Mouse (Mus musculus) CH12.LX (cell line): ENCODE data around the gene Snrpd3. TPM values are rescaled to one million over a fixed set of nuclear protein-coding genes. Genes with fewer than 3 reads are reported as not detected.

Experiments
- DNase-seq: peaks from one replicate; pipeline ENCODE4 v3.0.0-alpha.2; 2013; ENCODE audit errors: extremely low read depth
- H3K27ac ChIP-seq: 2 replicates; pipeline ENCODE4 v1.5.1; 2012; ENCODE audit warnings: low read depth, mild to moderate bottlenecking, control low read depth, moderate library complexity; ENCODE audit not compliant: insufficient read depth
- H3K27me3 ChIP-seq: replicated peaks from 2 replicates; pipeline ENCODE3; 2012; ENCODE audit warnings: inconsistent platforms
- H3K36me3 ChIP-seq, 2 experiments: replicated peaks in 1 of 2; 2 replicates each; pipeline versions ENCODE3 to v1.6.1; 2012; ENCODE audit warnings: inconsistent platforms in 1 of 2, low read length in 1 of 2, mild to moderate bottlenecking in 1 of 2, mixed read lengths in 1 of 2, moderate library complexity in 1 of 2; ENCODE audit not compliant: control insufficient read depth in 1 of 2, insufficient read depth in 1 of 2
- H3K4me1 ChIP-seq, 2 experiments: 2 replicates each; pipeline ENCODE4 v1.6.1; 2012; ENCODE audit warnings: inconsistent platforms in 1 of 2, moderate library complexity in 1 of 2; ENCODE audit not compliant: insufficient read depth in 2 of 2, control insufficient read depth in 1 of 2
- H3K4me2 ChIP-seq: 2 replicates; pipeline ENCODE4 v1.6.1; 2012; ENCODE audit warnings: low read depth, mild to moderate bottlenecking, control low read depth; ENCODE audit not compliant: poor library complexity, insufficient read depth, severe bottlenecking
- H3K4me3 ChIP-seq, 3 experiments: fragments of 150-350 bp in 1 of 3; sonication (generic) in 1 of 3; replicated peaks in 1 of 3; 2 replicates each; pipeline versions ENCODE3 to v1.5.1; 2011 to 2012; ENCODE audit warnings: low read depth in 2 of 3, low read length in 2 of 3, mild to moderate bottlenecking in 2 of 3, moderate library complexity in 2 of 3, control low read depth in 1 of 3, improper control_type of control experiment in 1 of 3, inconsistent platforms in 1 of 3, mixed read lengths in 1 of 3; ENCODE audit not compliant: poor library complexity in 1 of 3
- H3K79me2 ChIP-seq: replicated peaks from 2 replicates; pipeline ENCODE4 v1.6.1; 2012; ENCODE audit warnings: mild to moderate bottlenecking, moderate library complexity; ENCODE audit not compliant: control insufficient read depth, poor library complexity, insufficient read depth, severe bottlenecking; ENCODE audit errors: extremely low read depth
- H3K9ac ChIP-seq: 2 replicates; pipeline ENCODE4 v1.6.1; 2012; ENCODE audit warnings: low read depth, mild to moderate bottlenecking, control low read depth, moderate library complexity; ENCODE audit not compliant: insufficient read depth
- H3K9me3 ChIP-seq: replicated peaks from 2 replicates; pipeline ENCODE3; 2012; ENCODE audit warnings: low read length, inconsistent platforms, mixed read lengths
- CHD2 ChIP-seq: IDR thresholded peaks from 2 replicates; pipeline ENCODE4 v1.6.1; 2011; ENCODE audit warnings: low read length, improper control_type of control experiment
- ELF1 ChIP-seq: IDR thresholded peaks from 2 replicates; pipeline ENCODE4 v1.6.1; 2014; ENCODE audit warnings: low read depth, mild to moderate bottlenecking, inconsistent platforms, low read length, improper control_type of control experiment
- EP300 ChIP-seq: IDR thresholded peaks from 2 replicates; pipeline ENCODE4 v1.6.1; 2011; ENCODE audit warnings: low read length, improper control_type of control experiment
- ETS1 ChIP-seq: conservative IDR thresholded peaks from 2 replicates; pipeline ENCODE4 v1.6.1; 2012; ENCODE audit warnings: low read depth, mild to moderate bottlenecking, inconsistent platforms, low read length, improper control_type of control experiment, moderate library complexity
- JUN ChIP-seq: IDR thresholded peaks from 2 replicates; pipeline ENCODE4 v1.6.1; 2011; ENCODE audit warnings: low read depth, mild to moderate bottlenecking, low read length, improper control_type of control experiment, moderate library complexity; ENCODE audit not compliant: insufficient read depth
- MEF2A ChIP-seq: IDR thresholded peaks from 2 replicates; pipeline ENCODE4 v1.6.1; 2014; ENCODE audit warnings: low read depth, mild to moderate bottlenecking, inconsistent platforms, low read length, improper control_type of control experiment, borderline replicate concordance
- PAX5 ChIP-seq: IDR thresholded peaks from 2 replicates; pipeline ENCODE4 v1.6.1; 2012; ENCODE audit warnings: low read length, inconsistent platforms, mixed read lengths
- POLR2A ChIP-seq: IDR thresholded peaks from 2 replicates; pipeline ENCODE4 v1.6.1; 2011; ENCODE audit warnings: low read depth, mild to moderate bottlenecking, improper control_type of control experiment, low read length
- RAD21 ChIP-seq: IDR thresholded peaks from 2 replicates; pipeline ENCODE4 v1.6.1; 2011; ENCODE audit warnings: low read depth, mild to moderate bottlenecking, low read length, improper control_type of control experiment, moderate library complexity
- RCOR1 ChIP-seq: conservative IDR thresholded peaks from 2 replicates; pipeline ENCODE4 v1.6.1; 2012; ENCODE audit warnings: low read depth, mild to moderate bottlenecking, inconsistent platforms, low read length, improper control_type of control experiment
- SMC3 ChIP-seq: IDR thresholded peaks from 2 replicates; pipeline ENCODE4 v1.6.1; 2011; ENCODE audit warnings: low read depth, low read length, improper control_type of control experiment
- UBTF ChIP-seq: IDR thresholded peaks from 2 replicates; pipeline ENCODE4 v1.6.1; 2012; ENCODE audit warnings: low read depth, mild to moderate bottlenecking, inconsistent platforms, low read length, improper control_type of control experiment, moderate library complexity
- USF1 ChIP-seq: IDR thresholded peaks from 2 replicates; pipeline ENCODE4 v1.6.1; 2014; ENCODE audit warnings: low read depth, mild to moderate bottlenecking, inconsistent platforms, low read length, improper control_type of control experiment
- USF2 ChIP-seq: conservative IDR thresholded peaks from 2 replicates; pipeline ENCODE4 v1.6.1; 2011; ENCODE audit warnings: low read depth, low read length, improper control_type of control experiment
- ZKSCAN1 ChIP-seq: IDR thresholded peaks from 2 replicates; pipeline ENCODE4 v1.6.1; 2012; ENCODE audit warnings: low read depth, inconsistent platforms, low read length, improper control_type of control experiment, borderline replicate concordance
- ZMIZ1 ChIP-seq: IDR thresholded peaks from 2 replicates; pipeline ENCODE4 v1.6.1; 2012; ENCODE audit warnings: low read depth, mild to moderate bottlenecking, inconsistent platforms, low read length, improper control_type of control experiment
- dilution Hi-C: fragments of 300-500 bp; cut with MboI; formaldehyde crosslinking; loops from 2 replicates; pipeline ENCODE4 v1.14.3; 2020; ENCODE audit warnings: low sequenced_read_pairs; ENCODE audit not compliant: extremely low pct_unique_long_range_greater_than_20kb, extremely low pct_ligation_motif_present
- in situ Hi-C: fragments of 300-500 bp; cut with MboI; formaldehyde crosslinking; loops from 3 replicates; pipeline ENCODE4 v1.14.3; 2019; ENCODE audit warnings: low sequenced_read_pairs, low pct_ligation_motif_present, low pct_unique_long_range_greater_than_20kb, mixed read lengths
- polyA plus RNA-seq: library from polyadenylated mRNA; unstranded; fragments of >175 nt; gene quantifications from 2 replicates; pipeline ENCODE4 v1.2.1, GENCODE M21; 2012; ENCODE audit warnings: low read depth; ENCODE audit not compliant: insufficient read length
- total RNA-seq, 2 experiments: library from RNA; depleted of rRNA; stranded (reverse); fragments of 300-350 nt in 1 of 2; fragments of >200 nt in 1 of 2; gene quantifications; 2 replicates each; pipeline ENCODE4 v1.2.3; 2012 to 2014

The Snrpd3 gene
- total and polyA plus RNA-seq, 3 experiments, result 57.8 to 554 (median 101) TPM

DNA sequence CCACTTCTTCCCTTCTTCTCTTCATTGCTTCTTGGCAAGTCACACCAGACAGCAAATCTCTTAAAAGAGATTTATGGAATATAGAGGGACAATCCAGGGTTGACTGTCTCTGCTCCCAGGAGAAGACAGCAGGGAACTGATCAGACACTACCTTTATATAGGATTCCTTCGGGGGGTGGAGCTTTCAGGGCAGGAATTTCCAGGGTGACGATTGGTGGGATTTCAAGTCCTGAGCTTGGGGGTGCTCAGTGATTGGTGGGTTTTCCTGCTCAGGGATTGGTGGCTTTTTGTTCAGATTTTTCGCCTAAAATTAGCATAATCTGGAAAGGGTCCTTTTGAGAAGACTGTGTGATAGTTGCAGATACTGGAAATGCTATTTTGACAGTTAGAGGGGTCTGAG, 30.2 kb upstream of the Snrpd3 start:
- Histone ChIP-seq H3K9me3 (no peaks in the 10 kb centered on the region), H3K4me2 (no peak overlapping the region), H3K27me3 (no peaks in the 10 kb centered on the region), H3K36me3 (no peaks in the 10 kb centered on the region), H3K4me1 (peaks cover 17 to 53% of the 10 kb centered on the region in 2 experiments), H3K4me3 (no peak overlapping the region), H3K79me2 (no peaks in the 10 kb centered on the region), H3K9ac (no peak overlapping the region), H3K27ac (no peak overlapping the region)
- no peak for TF ChIP-seq CHD2
- no peak for TF ChIP-seq ELF1
- TF ChIP-seq RCOR1, result no peak
- no peak for TF ChIP-seq ZMIZ1
- TF ChIP-seq USF1, result no peak
- no peak for TF ChIP-seq PAX5
- TF ChIP-seq ETS1, result no peak
- TF ChIP-seq ZKSCAN1, result no peak
- no peak for TF ChIP-seq UBTF
- TF ChIP-seq RAD21, result no peak
- TF ChIP-seq USF2, result no peak
- no peak for TF ChIP-seq SMC3
- TF ChIP-seq JUN, result no peak
- no peak for TF ChIP-seq POLR2A
- no peak for TF ChIP-seq EP300
- no peak for TF ChIP-seq MEF2A
- dilution Hi-C loops, result no loop called here
- in situ Hi-C loops, result loop anchor here (5.0 to 10.0 kb wide), 2 partner anchors 170 to 222 kb away; partner anchors contain the start of gene Adora2a
- DNase-seq, result no peak

DNA sequence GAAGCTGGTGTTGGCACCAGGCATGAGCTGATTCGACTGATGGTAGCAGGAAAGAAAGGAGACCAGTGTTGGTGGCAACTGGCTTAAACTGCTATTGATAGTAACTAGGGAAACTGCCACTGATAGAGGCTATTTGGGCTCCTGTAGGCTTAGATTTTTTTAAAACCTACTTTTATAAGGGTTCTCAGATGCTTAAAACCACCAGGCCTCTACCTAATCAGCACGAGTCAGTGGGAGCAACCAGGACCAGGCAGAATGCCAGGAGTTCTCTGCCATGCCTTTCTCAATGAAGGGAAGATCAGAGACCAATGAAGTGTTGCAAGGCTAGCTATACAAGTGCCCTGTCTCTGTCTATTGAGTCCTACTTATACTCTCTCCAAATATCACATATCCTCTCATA, 27.8 kb upstream of the Snrpd3 start:
- no peak overlapping the region for H3K4me3 ChIP-seq
- DNase-seq, result no peak
- H3K36me3 ChIP-seq, result no peaks in the 10 kb centered on the region
- no peaks in the 10 kb centered on the region for H3K27me3 ChIP-seq
- no peaks in the 10 kb centered on the region for H3K79me2 ChIP-seq
- peaks cover 24 to 63% of the 10 kb centered on the region in 2 experiments for H3K4me1 ChIP-seq
- no peak overlapping the region for H3K4me2 ChIP-seq
- in situ Hi-C loops (loop anchor here (5.0 to 10.0 kb wide), 2 partner anchors 172 to 225 kb away; partner anchors contain the start of gene Adora2a), dilution Hi-C loops (no loop called here)
- no peak for TF ChIP-seq ELF1
- no peak overlapping the region for H3K9ac ChIP-seq
- no peak overlapping the region for H3K27ac ChIP-seq
- no peaks in the 10 kb centered on the region for H3K9me3 ChIP-seq
